Mouse (Mus musculus) ovary, postnatal 10 days (tissue): ENCODE data around the gene Arhgef1.
A peak's percentile ranks its signal among the peaks of the same experiment; 100 is the strongest.
"Not testable (repeated sequence)": the region's sequence is repeated elsewhere in the genome, so short reads cannot be mapped to it uniquely, and the experiment has no call there.

Experiments used
- DNase-seq: peaks from one replicate; pipeline ENCODE4 v3.0.0; 2022; ENCODE audit warnings: low spot score

Gene Arhgef1

DNA sequence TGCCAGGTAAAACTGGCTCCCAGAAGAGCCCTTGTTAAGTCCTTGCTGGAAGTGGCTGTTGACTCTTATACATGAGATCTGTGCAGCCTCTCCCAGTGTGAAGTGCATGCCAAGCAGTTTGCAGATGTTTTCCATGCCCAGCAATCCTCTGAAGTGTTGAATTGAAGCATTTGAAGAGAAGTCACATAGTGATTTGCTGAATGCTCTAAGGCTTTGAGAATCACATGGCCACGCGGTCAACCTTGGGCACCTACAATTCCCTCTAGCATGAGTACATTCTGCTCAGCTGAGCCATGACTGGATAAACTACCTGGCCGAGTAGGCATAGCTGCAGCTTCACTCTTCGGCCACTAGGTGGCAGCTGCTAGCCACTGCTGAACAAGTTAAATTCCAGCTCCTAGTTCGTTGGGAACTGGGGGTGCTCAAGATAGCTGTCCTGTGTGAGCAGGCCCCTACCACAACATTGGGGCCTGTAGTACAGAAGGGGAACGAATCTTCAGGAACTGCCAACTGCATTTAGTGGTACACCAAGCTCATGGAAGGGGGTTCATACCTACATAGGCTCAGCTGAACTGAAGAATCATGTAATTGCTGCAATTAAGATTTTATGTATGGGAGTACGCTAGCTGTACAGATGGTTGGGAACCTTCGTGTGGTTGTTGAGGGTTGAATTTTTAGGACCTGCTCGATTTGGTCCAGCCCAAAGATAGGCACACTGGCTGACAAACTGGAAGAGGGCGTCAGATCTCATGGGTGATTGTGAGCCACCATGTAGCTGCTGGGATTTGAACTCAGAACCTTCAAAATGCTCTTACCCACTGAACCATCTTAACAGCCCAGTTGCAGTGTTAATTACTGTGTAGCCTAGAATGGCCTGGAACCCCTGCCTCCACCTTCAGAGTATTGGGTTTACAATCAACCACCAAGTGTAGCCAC lies 12.2 kb upstream of the Arhgef1 start:
- peak; percentile 38 for DNase-seq

GRCm38 (mm10) chr7:24891241-24892124 lies 11.2 kb upstream of the Arhgef1 start:
- no peak for DNase-seq

DNA sequence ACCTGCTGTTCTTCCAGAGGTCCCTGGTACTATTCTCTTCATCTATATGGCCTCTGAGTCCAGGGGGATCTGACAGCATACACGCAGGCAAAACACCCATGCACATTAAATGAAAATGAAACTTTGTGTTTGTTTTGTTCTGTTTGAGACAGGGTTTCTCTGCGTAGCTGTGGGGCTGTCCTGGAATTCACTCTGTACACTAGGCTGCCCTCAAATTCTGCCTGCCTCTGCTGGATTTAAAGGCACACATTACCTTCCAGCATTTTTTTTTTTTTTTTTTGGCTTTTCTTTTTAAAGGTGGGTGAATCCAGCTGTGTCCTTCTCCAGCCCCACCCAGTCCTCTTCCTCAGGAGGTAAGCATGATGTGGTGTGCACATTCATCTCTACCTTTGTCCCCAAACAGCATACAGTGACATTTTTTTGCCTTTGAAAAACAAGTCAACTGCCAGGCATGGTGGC lies 10.6 kb upstream of the Arhgef1 start:
- DNase-seq, result no peak

GRCm38 (mm10) chr7:24895749-24896148 lies 7.0 kb upstream of the Arhgef1 start:
- DNase-seq, result not testable (repeated sequence)

GRCm38 (mm10) chr7:24896269-24896668 lies 6.4 kb upstream of the Arhgef1 start:
- DNase-seq, result no peak

DNA sequence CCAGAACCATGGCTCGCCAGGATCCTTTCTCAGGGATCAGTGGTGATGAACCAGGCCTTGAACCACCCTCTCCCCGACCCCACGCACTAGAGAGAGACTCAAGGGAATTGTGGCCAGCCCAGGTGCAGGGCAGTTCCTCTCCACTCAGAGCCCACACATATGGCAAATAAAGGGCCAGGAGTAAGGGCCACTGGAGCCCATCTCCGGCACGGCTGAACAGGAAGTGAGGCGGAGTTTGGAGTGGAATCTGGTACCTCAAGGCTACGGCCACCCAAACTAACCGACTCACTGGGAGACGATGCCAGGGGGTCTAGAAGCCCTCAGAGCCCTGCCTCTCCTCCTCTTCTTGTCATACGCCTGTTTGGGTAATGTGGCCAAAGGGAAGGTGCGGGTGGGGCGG lies 5.5 kb upstream of the Arhgef1 start, which contains the start of gene Cd79a:
Gene Cd79a, plus strand, starts transcription at position 158 of the 400 bp plus-strand sequence.
- DNase-seq, result no peak

GRCm38 (mm10) chr7:24897959-24898358 lies 4.8 kb upstream of the Arhgef1 start:
- DNase-seq, result no peak

GRCm38 (mm10) chr7:24901114-24901513 lies 1.6 kb upstream of the Arhgef1 start:
- no peak for DNase-seq

- no peak for DNase-seq
These were observed 870 bp upstream of the Arhgef1 start for GRCm38 (mm10) chr7:24901842-24902241.

- no peak for DNase-seq
These were observed 465 bp upstream of the Arhgef1 start for GRCm38 (mm10) chr7:24902264-24902629.

DNA sequence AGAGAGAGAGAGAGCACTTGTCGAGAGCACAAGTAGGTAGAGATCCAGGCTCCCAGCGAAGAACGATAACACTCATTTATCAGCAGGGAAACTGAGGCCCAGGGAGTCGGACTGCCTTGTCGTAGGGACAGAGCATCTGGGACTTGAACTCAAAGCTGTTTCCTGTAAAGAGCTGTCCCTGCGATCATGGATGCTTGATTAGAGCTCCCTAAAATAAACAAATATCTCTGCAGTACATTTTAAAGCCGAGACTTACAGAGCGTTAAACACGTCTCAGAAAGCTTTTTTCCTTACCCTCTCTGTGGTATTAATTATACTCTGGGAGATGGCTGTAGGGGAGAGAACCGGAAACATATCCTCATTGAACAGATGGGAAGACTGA lies 723 bp downstream of the Arhgef1 start:
- no peak for DNase-seq

- DNase-seq, result peak; percentile 82
These were observed 1.4 kb downstream of the Arhgef1 start for GRCm38 (mm10) chr7:24904070-24904483.

DNA sequence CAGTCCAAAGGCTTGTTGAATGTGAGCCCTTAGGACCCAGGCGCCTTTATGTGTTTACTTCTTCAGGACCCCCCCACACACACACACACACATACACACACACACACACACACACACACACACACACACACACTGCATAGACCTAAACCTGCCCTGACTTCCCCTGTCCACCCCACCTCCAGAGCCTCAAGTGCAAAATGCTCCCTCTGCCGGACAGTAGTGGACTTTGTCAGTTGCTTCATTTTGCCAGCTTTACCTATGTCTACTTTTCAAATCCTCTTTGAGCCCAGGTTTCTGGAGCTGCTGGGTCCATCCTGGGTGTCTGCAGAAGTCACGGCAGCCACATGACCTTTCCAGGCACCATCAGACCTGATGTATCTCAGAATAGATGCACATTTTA lies 2.2 kb downstream of the Arhgef1 start:
- DNase-seq, result no peak

- DNase-seq, result no peak
These were observed 3.8 kb downstream of the Arhgef1 start for GRCm38 (mm10) chr7:24906551-24906950.

GRCm38 (mm10) chr7:24907211-24907748 lies 4.6 kb downstream of the Arhgef1 start:
- DNase-seq, result no peak

GRCm38 (mm10) chr7:24912480-24912879 lies 9.8 kb downstream of the Arhgef1 start:
- no peak for DNase-seq

DNA sequence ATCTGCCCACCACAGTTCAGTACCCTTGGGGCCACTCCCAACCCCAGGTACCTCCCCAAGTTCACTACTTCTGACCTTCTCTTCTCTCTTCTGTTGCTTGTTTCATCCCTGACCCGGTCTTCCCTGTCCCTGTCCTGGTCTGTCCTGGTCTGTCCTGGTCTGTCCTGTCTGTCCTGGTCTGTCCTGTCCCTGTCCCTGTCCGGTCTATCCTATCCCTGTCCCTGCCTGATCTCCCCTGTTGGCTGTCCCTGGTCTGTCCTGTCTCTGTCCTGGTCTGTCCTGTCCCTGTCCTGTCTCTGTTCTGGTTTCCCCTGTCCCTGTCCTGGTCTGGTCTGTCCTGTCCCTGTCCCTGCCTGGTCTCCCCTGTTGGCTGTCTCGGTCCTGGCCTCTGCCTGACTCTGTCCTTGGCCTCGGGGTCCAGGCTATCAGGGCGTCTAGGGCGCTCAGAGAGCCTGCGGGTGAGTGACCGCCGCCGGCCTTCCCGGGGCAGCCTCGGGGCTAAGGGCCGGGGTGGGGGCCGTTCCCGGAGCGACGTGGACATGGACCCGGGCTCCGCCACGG lies 16.1 kb downstream of the Arhgef1 start:
- no peak for DNase-seq

- no peak for DNase-seq
These were observed 17.0 kb downstream of the Arhgef1 start for GRCm38 (mm10) chr7:24919728-24920127.

GRCm38 (mm10) chr7:24930475-24930874 lies 27.8 kb downstream of the Arhgef1 start:
- no peak for DNase-seq

- DNase-seq, result no peak
These were observed 28.9 kb downstream of the Arhgef1 start for GRCm38 (mm10) chr7:24931651-24932050.

DNA sequence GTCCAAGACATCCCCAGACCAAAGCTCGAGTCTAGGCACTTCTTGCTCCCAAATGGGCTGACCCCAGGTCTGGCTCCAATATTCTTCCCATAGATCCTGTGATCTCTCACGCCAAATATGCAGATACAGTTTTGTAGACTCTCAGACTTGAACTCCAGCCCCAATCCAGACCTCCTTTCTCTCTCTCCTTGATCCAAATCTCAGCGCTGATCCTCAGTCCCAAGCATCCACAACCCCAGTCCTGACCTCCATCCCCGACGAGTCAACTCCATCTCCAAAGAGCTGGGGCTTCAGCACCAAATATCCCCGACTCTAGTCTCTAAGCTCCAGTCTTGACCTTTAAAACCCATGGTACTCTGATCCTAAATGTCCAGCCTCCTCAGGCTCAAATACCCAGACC lies 40.9 kb downstream of the Arhgef1 start:
- no peak for DNase-seq
